Mouse (Mus musculus): ENCODE results near the gene Rdh7. TPM values are rescaled to one million over a fixed set of nuclear protein-coding genes. Genes with fewer than 3 reads are reported as not detected.
"Not testable (repeated sequence)": the region's sequence is repeated elsewhere in the genome, so short reads cannot be mapped to it uniquely, and the experiment has no call there.

Gene Rdh7
- polyA plus RNA-seq, 1 experiment = not detected

DNA sequence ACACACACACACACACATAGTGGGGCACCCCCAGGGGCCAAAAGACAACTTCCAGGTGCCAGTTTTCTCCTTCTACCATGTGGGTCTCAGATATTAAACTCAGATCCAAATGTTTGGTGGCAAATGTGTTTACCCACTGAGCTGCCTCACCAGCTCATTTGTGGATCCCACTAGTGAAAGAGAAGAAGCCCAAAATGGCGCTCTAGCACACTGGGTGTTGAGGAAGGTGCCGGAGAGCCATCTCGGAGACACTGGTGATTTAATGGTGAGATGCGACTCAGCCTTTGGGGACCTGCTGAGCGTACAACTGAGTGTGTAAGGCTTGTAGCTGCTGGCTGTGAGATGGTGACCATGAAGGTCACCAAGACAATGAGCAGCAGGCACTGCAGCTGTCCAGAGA lies 29.0 kb upstream of the Rdh7 start:
- Histone ChIP-seq H3K36me3 (replicated peaks; ENCODE audit: low read length) (no peaks in the 10 kb centered on the region), H3K4me3 (replicated peaks) (no peak overlapping the region), H3K9me3 (peaks cover 12% of the 10 kb centered on the region), H3K4me1 (no peaks in the 10 kb centered on the region), H3K27me3 (replicated peaks) (peaks cover 4% of the 10 kb centered on the region)
- TF ChIP-seq FLI1 (IDR thresholded peaks at IDR 0.05; ENCODE audit: low read length) (no peak), GATA1 (IDR thresholded peaks at IDR 0.05; ENCODE audit: borderline replicate concordance, low read length) (no peak)

DNA sequence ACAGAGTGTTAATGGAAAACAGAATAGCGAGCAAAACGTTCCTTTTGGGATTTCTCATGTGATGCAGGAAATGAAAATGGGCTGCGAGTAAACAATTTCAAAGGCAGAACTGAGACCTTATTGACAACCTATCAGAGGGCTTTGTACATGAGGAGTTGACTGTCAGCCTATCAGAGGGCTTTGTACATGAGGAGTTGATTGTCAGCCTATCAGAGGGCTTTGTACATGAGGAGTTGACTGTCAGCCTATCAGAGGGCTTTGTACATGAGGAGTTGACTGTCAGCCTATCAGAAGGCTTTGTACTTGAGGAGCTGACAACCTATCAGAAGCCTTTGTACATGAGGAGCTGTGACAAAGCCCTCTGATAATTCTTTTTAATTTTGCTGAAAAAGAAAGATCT lies 28.6 kb upstream of the Rdh7 start:
- peaks cover 12% of the 10 kb centered on the region for H3K9me3 ChIP-seq
- H3K36me3 ChIP-seq (replicated peaks; ENCODE audit: low read length); H3K27me3 ChIP-seq (replicated peaks); H3K4me3 ChIP-seq (replicated peaks); H3K4me1 ChIP-seq: not testable (repeated sequence)

DNA sequence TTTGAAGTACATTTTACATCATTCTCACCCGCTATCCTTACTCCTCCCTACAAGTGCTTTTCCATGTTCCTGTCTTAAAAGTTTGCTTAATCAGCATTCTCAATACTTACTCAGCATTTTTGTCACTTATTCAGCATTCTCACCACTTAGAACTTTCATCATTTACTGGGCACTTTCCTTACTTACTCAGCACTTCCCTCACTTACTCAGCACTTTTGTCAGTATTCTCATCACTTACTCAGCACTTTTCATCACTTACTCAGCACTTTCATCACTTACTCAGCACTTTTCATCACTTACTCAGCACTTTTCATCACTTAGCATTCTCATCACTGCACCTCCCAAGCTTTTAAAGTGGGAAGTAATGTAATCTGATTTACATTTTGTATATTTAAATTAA lies 27.0 kb upstream of the Rdh7 start:
- Histone ChIP-seq H3K4me3 (replicated peaks) (no peak overlapping the region), H3K9me3 (peaks cover 12% of the 10 kb centered on the region), H3K27me3 (replicated peaks) (peaks cover 6% of the 10 kb centered on the region), H3K4me1 (no peaks in the 10 kb centered on the region), H3K36me3 (replicated peaks; ENCODE audit: low read length) (no peaks in the 10 kb centered on the region)
- TF ChIP-seq FLI1 (IDR thresholded peaks at IDR 0.05; ENCODE audit: low read length) (no peak), GATA1 (IDR thresholded peaks at IDR 0.05; ENCODE audit: borderline replicate concordance, low read length) (no peak)

DNA sequence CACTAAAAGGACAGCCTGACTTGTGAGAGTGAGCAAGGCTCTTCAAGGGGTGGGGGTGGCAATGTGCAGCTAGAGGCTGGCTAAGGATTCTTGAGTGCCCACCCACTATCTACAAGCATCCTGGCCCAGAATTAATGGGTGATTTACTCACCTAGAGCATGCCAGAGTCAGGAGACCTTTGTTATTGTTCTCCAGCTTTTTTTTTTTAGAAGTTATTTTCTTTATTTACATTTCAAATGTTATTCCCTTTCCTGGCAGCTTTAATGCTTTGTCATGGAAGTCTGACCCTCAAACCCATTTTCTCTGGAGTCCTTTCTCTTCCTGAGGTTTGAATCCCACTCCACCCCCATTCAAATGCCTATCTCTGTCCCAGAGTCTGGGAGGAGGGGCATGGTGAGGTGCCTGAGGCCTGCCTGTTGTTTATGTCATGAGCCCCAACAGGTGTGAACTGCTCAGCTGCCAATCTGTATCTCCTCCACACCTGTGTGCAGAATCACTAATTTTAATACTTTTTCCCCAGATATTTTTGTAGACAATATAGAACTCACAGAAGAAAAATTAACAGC lies 18.9 kb upstream of the Rdh7 start:
- TF ChIP-seq FLI1 (IDR thresholded peaks at IDR 0.05; ENCODE audit: low read length) (no peak), GATA1 (IDR thresholded peaks at IDR 0.05; ENCODE audit: borderline replicate concordance, low read length) (no peak)

DNA sequence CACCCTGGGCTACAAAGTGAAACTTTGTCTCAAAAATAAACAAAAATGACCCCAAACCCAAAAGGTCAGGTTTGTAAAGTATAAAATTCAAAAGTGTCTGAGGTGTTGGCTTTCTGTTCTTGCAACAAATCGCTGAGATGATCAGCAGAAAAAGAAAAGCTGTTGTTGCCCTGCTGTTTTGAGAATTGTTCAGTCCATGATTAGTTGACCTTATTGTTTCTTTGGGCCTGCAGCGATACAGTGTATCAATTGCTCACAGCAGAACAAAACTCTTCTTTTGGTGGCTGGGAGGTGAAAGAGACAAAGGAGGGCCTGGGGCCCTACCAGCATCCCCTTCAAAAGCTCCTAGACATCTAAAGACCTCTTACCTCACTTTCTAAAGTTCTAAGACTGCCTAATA lies 17.5 kb upstream of the Rdh7 start:
- TF ChIP-seq FLI1 (IDR thresholded peaks at IDR 0.05; ENCODE audit: low read length) = no peak
- TF ChIP-seq GATA1 (IDR thresholded peaks at IDR 0.05; ENCODE audit: borderline replicate concordance, low read length) = no peak
- no peaks in the 10 kb centered on the region for H3K4me1 ChIP-seq
- H3K27me3 ChIP-seq (replicated peaks) = peaks cover 11% of the 10 kb centered on the region
- H3K4me3 ChIP-seq (replicated peaks) = no peak overlapping the region
- no peaks in the 10 kb centered on the region for H3K9me3 ChIP-seq
- no peaks in the 10 kb centered on the region for H3K36me3 ChIP-seq (replicated peaks; ENCODE audit: low read length)

More for the DNA sequence above, 18.9 kb upstream of the Rdh7 start:
- no peak overlapping the region for H3K4me3 ChIP-seq (replicated peaks)
- no peaks in the 10 kb centered on the region for H3K9me3 ChIP-seq
- peaks cover 10% of the 10 kb centered on the region for H3K27me3 ChIP-seq (replicated peaks)
- no peaks in the 10 kb centered on the region for H3K4me1 ChIP-seq
- H3K36me3 ChIP-seq (replicated peaks; ENCODE audit: low read length) = no peaks in the 10 kb centered on the region

DNA sequence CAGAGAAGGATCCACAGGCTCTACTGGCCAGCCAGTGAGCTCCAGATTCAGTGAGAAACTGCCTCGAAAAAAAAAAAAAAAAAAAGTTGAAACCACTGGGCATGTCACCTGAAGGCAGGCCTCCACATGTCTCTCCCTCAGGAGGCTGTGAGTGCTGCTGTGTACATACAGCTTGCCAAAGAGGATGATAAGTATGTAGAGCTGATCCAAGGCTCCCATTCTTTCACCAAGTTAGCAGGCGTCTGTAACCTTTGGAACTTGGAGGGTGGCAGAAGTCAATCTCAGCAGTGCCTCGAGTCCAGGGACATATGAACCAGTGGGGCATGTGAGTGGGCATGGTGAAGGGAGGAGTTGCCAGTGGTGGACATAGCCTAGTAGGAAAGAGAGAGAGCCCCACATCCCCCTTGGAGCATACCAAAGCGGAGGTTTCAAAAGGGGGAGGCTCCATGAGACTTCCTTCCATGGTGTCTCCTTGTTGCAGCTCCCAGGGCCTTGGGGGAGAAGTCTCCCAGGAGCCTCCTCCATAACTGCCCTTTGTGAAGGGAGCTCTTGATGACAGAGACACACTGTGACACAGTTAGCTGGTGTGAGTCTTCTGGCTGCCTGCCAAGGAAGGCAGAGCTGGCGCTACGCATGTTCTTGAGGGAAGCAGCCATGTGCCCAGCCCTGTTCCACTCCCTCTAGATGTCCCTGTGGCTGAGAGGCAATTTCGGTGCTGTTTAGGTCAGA lies 16.3 kb upstream of the Rdh7 start:
- Histone ChIP-seq H3K27me3 (replicated peaks) (peaks cover 13% of the 10 kb centered on the region), H3K9me3 (no peaks in the 10 kb centered on the region), H3K4me3 (replicated peaks) (no peak overlapping the region), H3K4me1 (no peaks in the 10 kb centered on the region), H3K36me3 (replicated peaks; ENCODE audit: low read length) (no peaks in the 10 kb centered on the region)
- TF ChIP-seq FLI1 (IDR thresholded peaks at IDR 0.05; ENCODE audit: low read length) (no peak), GATA1 (IDR thresholded peaks at IDR 0.05; ENCODE audit: borderline replicate concordance, low read length) (no peak)

DNA sequence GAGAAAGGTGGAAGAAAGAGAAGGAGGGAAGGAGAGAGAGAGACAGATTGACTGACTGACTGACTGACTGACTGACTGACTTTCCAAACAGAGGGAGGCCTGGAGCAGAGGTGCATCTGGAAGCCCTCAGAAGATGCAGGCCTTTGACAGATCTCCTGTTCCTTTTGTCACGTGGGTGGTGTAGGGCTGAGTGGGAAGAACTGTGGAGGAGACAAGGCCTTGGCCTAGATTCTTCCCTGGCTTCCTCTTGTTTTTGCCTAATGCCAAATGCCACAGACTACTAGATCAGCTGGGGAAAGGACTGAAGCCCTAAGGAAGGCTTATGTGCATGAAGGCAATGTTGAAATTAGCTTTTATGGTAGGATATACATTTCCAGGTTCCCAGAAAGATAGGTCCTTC lies 14.5 kb upstream of the Rdh7 start:
- Histone ChIP-seq H3K36me3 (replicated peaks; ENCODE audit: low read length) (no peaks in the 10 kb centered on the region), H3K4me1 (no peaks in the 10 kb centered on the region), H3K4me3 (replicated peaks) (no peak overlapping the region), H3K9me3 (no peaks in the 10 kb centered on the region), H3K27me3 (replicated peaks) (peaks cover 13% of the 10 kb centered on the region)
- TF ChIP-seq GATA1 (IDR thresholded peaks at IDR 0.05; ENCODE audit: borderline replicate concordance, low read length) = no peak
- TF ChIP-seq FLI1 (IDR thresholded peaks at IDR 0.05; ENCODE audit: low read length) = no peak

DNA sequence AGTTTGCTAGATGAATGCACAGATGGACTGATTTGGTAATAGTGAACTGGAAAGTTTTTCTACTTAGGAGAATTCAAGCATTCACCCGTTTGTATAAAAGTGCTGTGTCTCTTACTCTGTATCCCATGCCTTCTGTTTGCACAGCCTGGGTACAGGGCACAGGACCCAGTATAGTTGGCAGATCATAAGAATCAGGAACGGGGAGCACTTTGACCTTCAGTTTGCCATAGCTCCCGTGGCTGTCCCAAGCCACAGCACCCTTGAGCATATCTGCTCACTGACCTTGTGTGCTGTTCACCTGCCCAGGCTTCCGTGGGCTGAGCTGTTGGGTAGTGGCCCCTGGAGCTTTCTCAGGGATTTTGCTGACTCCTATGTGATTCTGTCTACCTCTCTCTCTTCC lies 13.1 kb upstream of the Rdh7 start:
- Histone ChIP-seq H3K36me3 (replicated peaks; ENCODE audit: low read length) (no peaks in the 10 kb centered on the region), H3K4me3 (replicated peaks) (no peak overlapping the region), H3K27me3 (replicated peaks) (peaks cover 14% of the 10 kb centered on the region), H3K9me3 (no peaks in the 10 kb centered on the region), H3K4me1 (no peaks in the 10 kb centered on the region)
- TF ChIP-seq GATA1 (IDR thresholded peaks at IDR 0.05; ENCODE audit: borderline replicate concordance, low read length) = no peak
- no peak for TF ChIP-seq FLI1 (IDR thresholded peaks at IDR 0.05; ENCODE audit: low read length)

DNA sequence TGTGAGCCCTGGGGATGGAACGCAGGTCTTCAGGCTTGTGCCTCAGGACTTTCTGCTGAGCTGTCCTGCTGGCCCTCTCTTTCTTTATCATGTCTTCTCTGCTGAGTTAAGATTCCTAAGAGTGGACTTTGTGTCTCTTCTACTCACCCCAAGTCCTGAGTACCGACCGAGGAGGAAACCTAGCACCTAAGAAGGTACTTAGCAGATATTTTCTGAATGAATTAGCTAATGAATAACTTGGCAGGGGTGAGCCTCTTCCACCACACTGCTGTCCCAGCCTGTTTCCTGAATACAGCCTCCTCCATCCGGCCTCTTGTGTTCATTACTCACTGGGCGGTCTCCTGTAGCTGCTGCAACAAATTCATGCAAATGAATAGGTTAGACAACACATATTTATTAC lies 11.2 kb upstream of the Rdh7 start:
- H3K27me3 ChIP-seq (replicated peaks) = peaks cover 14% of the 10 kb centered on the region
- H3K4me3 ChIP-seq (replicated peaks) = no peak overlapping the region
- H3K36me3 ChIP-seq (replicated peaks; ENCODE audit: low read length) = no peaks in the 10 kb centered on the region
- no peaks in the 10 kb centered on the region for H3K4me1 ChIP-seq
- TF ChIP-seq FLI1 (IDR thresholded peaks at IDR 0.05; ENCODE audit: low read length) = no peak
- no peak for TF ChIP-seq GATA1 (IDR thresholded peaks at IDR 0.05; ENCODE audit: borderline replicate concordance, low read length)
- H3K9me3 ChIP-seq = no peaks in the 10 kb centered on the region

DNA sequence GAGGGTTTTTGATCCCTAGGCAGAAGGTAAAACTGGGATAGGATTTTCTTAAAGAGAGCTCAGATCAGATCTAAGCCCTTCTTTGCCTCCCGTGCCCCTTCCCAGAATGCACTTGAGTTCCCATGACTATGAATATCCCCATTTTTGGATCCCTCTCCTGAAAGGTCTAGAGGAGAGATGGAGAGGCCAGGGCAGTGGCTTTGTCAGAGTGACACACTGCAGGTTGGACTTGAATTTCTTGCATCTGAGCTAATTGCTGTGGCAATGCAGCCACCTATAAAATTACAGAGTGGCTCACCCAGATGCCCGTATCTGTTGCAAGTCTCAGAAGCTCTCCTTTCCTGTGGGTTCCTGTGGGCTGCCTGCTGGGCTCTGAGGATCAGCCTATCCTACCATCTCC lies 9.6 kb upstream of the Rdh7 start, which contains the start of gene Sdr9c7:
Gene Sdr9c7, plus strand, starts transcription at position 301 of the 400 bp plus-strand sequence.
- H3K4me3 ChIP-seq (replicated peaks) = no peak within 1 kb of the TSS
- TF ChIP-seq GATA1 (IDR thresholded peaks at IDR 0.05; ENCODE audit: borderline replicate concordance, low read length) (no peak), FLI1 (IDR thresholded peaks at IDR 0.05; ENCODE audit: low read length) (no peak)
- H3K27me3 ChIP-seq (replicated peaks) = peaks cover 16% of the 10 kb centered on the region
- no peaks in the 10 kb centered on the region for H3K9me3 ChIP-seq
- H3K36me3 ChIP-seq (replicated peaks; ENCODE audit: low read length) = no peaks in the 10 kb centered on the region
- H3K4me1 ChIP-seq = peaks cover 5% of the 10 kb centered on the region
